Mouse (Mus musculus) CH12.LX (cell line): ENCODE measurements around the gene Mtf1.

Experiments used
- CTCF ChIP-seq, 2 experiments: IDR thresholded peaks in 1 of 2; conservative IDR thresholded peaks in 1 of 2; 2 replicates each; pipeline ENCODE4 v1.5.1; 2011 to 2012; ENCODE audit warnings: low read depth in 2 of 2, low read length in 2 of 2, improper control_type of control experiment in 1 of 2, inconsistent platforms in 1 of 2, mild to moderate bottlenecking in 1 of 2, moderate library complexity in 1 of 2
- EP300 ChIP-seq: IDR thresholded peaks from 2 replicates; pipeline ENCODE4 v1.6.1; 2011; ENCODE audit warnings: low read length, improper control_type of control experiment
- MAFK ChIP-seq: IDR thresholded peaks from 2 replicates; pipeline ENCODE4 v1.6.1; 2011; ENCODE audit warnings: low read length, improper control_type of control experiment; ENCODE audit not compliant: insufficient replicate concordance
- MXI1 ChIP-seq: IDR thresholded peaks from 2 replicates; pipeline ENCODE4 v1.6.1; 2011; ENCODE audit warnings: mild to moderate bottlenecking, low read depth, low read length, improper control_type of control experiment
- PAX5 ChIP-seq: IDR thresholded peaks from 2 replicates; pipeline ENCODE4 v1.6.1; 2012; ENCODE audit warnings: low read length, inconsistent platforms, mixed read lengths
- POLR2A ChIP-seq: IDR thresholded peaks from 2 replicates; pipeline ENCODE4 v1.6.1; 2011; ENCODE audit warnings: low read depth, mild to moderate bottlenecking, improper control_type of control experiment, low read length
- SMC3 ChIP-seq: IDR thresholded peaks from 2 replicates; pipeline ENCODE4 v1.6.1; 2011; ENCODE audit warnings: low read depth, low read length, improper control_type of control experiment
- TBP ChIP-seq: conservative IDR thresholded peaks from 2 replicates; pipeline ENCODE4 v1.6.1; 2011; ENCODE audit warnings: low read depth, low read length, improper control_type of control experiment
- TCF12 ChIP-seq: IDR thresholded peaks from 2 replicates; pipeline ENCODE4 v1.6.1; 2014; ENCODE audit warnings: low read depth, mild to moderate bottlenecking, inconsistent platforms, low read length, improper control_type of control experiment
- ZC3H11A ChIP-seq: IDR thresholded peaks from 2 replicates; pipeline ENCODE4 v1.6.1; 2012; ENCODE audit warnings: low read depth, mild to moderate bottlenecking, inconsistent platforms, low read length, improper control_type of control experiment
- ZKSCAN1 ChIP-seq: IDR thresholded peaks from 2 replicates; pipeline ENCODE4 v1.6.1; 2012; ENCODE audit warnings: low read depth, inconsistent platforms, low read length, improper control_type of control experiment, borderline replicate concordance
- ZMIZ1 ChIP-seq: IDR thresholded peaks from 2 replicates; pipeline ENCODE4 v1.6.1; 2012; ENCODE audit warnings: low read depth, mild to moderate bottlenecking, inconsistent platforms, low read length, improper control_type of control experiment

GRCm38 (mm10) chr4:124802309-124803260 is 681 bp downstream of the Mtf1 start:
- TF ChIP-seq EP300, result no peak
- TF ChIP-seq MXI1, result peak; percentile 63
- no peak for TF ChIP-seq ZC3H11A
- TF ChIP-seq POLR2A, result peak; percentile 95
- TF ChIP-seq TCF12, result peak; percentile 90
- no peak for TF ChIP-seq PAX5
- TF ChIP-seq MAFK, result no peak
- TF ChIP-seq ZMIZ1, result peak; percentile 95
- no peak for TF ChIP-seq ZKSCAN1
- TF ChIP-seq CTCF (conservative IDR thresholded peaks at IDR 0.05 in 1 of 2, IDR thresholded peaks at IDR 0.05 in 1 of 2; ENCODE audit: low read depth in 2 of 2, low read length in 2 of 2), result no peak
- TF ChIP-seq TBP, result 0 out of 2 replicates have a peak, but pooled peaks have one; percentile 16
- no peak for TF ChIP-seq SMC3
